In the genomic region with DNA sequence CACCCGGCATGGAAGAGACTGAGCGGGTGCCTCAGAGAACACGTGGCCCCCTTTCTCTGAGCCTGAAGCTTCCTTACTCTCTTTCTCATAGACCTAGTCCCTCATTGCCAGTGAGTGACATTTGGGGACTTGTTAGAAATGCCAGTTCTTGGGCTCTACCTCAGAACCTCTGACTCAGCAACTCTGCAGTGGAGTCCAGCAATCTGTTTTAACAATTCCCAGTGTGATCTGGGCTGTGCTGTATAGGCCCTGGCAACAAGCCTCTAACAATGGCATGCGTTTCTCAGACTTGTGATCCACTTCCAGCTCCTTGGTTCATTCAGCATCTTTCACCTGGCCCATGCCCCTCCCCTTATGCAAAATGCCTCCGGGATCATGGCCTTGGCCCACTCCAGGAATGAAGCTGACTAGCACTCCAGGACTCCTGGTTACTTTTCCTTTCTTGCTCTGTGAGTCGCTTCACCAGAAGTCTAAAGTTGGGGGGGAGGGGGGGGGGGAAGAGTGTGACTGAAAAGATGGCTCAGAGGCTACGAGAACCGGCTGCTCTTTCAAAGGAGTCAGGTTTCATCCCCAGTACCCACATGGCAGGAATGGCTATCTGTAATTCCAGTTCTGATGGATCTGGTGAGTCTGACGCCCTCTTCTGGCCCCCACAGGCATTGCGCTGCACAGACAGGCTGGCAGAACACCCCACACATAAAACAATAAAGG, we compare ENCODE assay signal across 12 mouse cellular contexts. TPM values are rescaled to one million over a fixed set of nuclear protein-coding genes. Genes with fewer than 3 reads are reported as not detected.
DNase-seq lines count a peak whose midpoint lies in the region; ATAC-seq lines count a peak whose summit lies in the region.
"Had no signal": no experiment of that assay in that cellular context is flagged by ENCODE, and none has a peak within 500 bp of the region (broad histone marks: within the 10 kb centered on the region; RNA-seq: fewer than 3 reads in every experiment).

No protein-coding gene starts in this region.

- no peaks in the 10 kb centered on the region for H3K9me3 ChIP-seq in hindbrain, embryonic 10.5 days
- H3K9me3 ChIP-seq in hindbrain, embryonic 14.5 days (ENCODE audit: control insufficient read depth, low read length), result no peaks in the 10 kb centered on the region
- H3K9me3 ChIP-seq in neural tube, embryonic 15.5 days (replicated peaks), result no peaks in the 10 kb centered on the region
- H3K9me3 ChIP-seq: limb, embryonic 15.5 days; midbrain, embryonic 12.5 days had no signal

- no peak for ATAC-seq in hindbrain, embryonic 14.5 days (ENCODE audit: low FRiP score)
- no peak for ATAC-seq in neural tube, embryonic 15.5 days (ENCODE audit: low FRiP score)

- H3K9ac ChIP-seq in hindbrain, embryonic 14.5 days, result no peak overlapping the region
- H3K9ac ChIP-seq in neural tube, embryonic 15.5 days (replicated peaks), result no peak overlapping the region
- H3K9ac ChIP-seq: limb, embryonic 15.5 days; midbrain, embryonic 12.5 days had no signal

- H3K27me3 ChIP-seq in hindbrain, embryonic 10.5 days (ENCODE audit: insufficient read depth, poor library complexity, severe bottlenecking), result peaks cover 95% of the 10 kb centered on the region
- peaks cover 61% of the 10 kb centered on the region for H3K27me3 ChIP-seq in hindbrain, embryonic 14.5 days (ENCODE audit: control insufficient read depth, insufficient read depth, low read length)
- H3K27me3 ChIP-seq in neural tube, embryonic 15.5 days (replicated peaks), result peaks cover 61% of the 10 kb centered on the region

- H3K4me2 ChIP-seq in hindbrain, embryonic 14.5 days (replicated peaks), result no peak overlapping the region
- no peak overlapping the region for H3K4me2 ChIP-seq in neural tube, embryonic 15.5 days
- H3K4me2 ChIP-seq: limb, embryonic 15.5 days; midbrain, embryonic 12.5 days had no signal

- WGBS in hindbrain, embryonic 10.5 days, result 14% methylated on average over 10 of the region's 10 CpGs
- 15% methylated on average over 10 of the region's 10 CpGs for WGBS in hindbrain, embryonic 14.5 days
- 24% methylated on average over 10 of the region's 10 CpGs for WGBS in neural tube, embryonic 15.5 days

- peak; percentile 66 for DNase-seq in hindbrain, embryonic 10.5 days (ENCODE audit: low spot score)
- no peak for DNase-seq in hindbrain, embryonic 14.5 days (ENCODE audit: low spot score)
- peak; percentile 48 for DNase-seq in neural tube, embryonic 10.5 days (ENCODE audit: extremely low spot score, low spot score)
- peak; percentile 72 for DNase-seq in embryo, embryonic 10.5 days (ENCODE audit: low spot score)
- DNase-seq in right cerebral cortex, postnatal 14 days, result no peak
- DNase-seq in right cerebral cortex, adult 2 months (ENCODE audit: low spot score in 2 of 2), result no peak
- no peak for DNase-seq in cerebellum, postnatal 4 days (ENCODE audit: low spot score in 2 of 2)
- DNase-seq: heart, postnatal 36 days; thymus, postnatal 14 days had no signal

- H3K4me1 ChIP-seq in hindbrain, embryonic 10.5 days (replicated peaks), result peaks cover 45% of the 10 kb centered on the region
- peaks cover 4% of the 10 kb centered on the region; the same call in 1 of the 2 replicates for H3K4me1 ChIP-seq in hindbrain, embryonic 14.5 days (replicated peaks; ENCODE audit: control insufficient read depth, insufficient read depth, low read length)
- peaks cover 20% of the 10 kb centered on the region for H3K4me1 ChIP-seq in neural tube, embryonic 15.5 days

- H3K36me3 ChIP-seq in hindbrain, embryonic 10.5 days, result peaks cover 16% of the 10 kb centered on the region
- H3K36me3 ChIP-seq in hindbrain, embryonic 14.5 days (replicated peaks; ENCODE audit: control insufficient read depth, insufficient read depth), result peaks cover 16% of the 10 kb centered on the region
- peaks cover 18% of the 10 kb centered on the region for H3K36me3 ChIP-seq in neural tube, embryonic 15.5 days

- H3K27ac ChIP-seq in hindbrain, embryonic 10.5 days, result no peak overlapping the region; the same call in 1 of the 2 replicates
- H3K27ac ChIP-seq in hindbrain, embryonic 14.5 days, result no peak overlapping the region
- no peak overlapping the region for H3K27ac ChIP-seq in neural tube, embryonic 15.5 days (replicated peaks)
- H3K27ac ChIP-seq: limb, embryonic 15.5 days; midbrain, embryonic 12.5 days had no signal

- no peak overlapping the region for H3K4me3 ChIP-seq in hindbrain, embryonic 10.5 days
- H3K4me3 ChIP-seq in hindbrain, embryonic 14.5 days (replicated peaks; ENCODE audit: low read length), result no peak overlapping the region
- no peak overlapping the region for H3K4me3 ChIP-seq in neural tube, embryonic 15.5 days (replicated peaks)
- H3K4me3 ChIP-seq: limb, embryonic 15.5 days; midbrain, embryonic 12.5 days had no signal

RNA-seq across cellular contexts. Expression of gene Tfap2e, which starts 4.1 kb away (rescaled TPM):
- polyA plus RNA-seq in hindbrain, embryonic 10.5 days (2016; fragmentation: Nextera tagmentation; extraction: Ambion mirVana), result 0.73 and 1.8 TPM in 2 replicates
- polyA plus RNA-seq in hindbrain, embryonic 14.5 days (2014; fragmentation: Nextera tagmentation; extraction: Ambion mirVana), result 0.48 and 0.54 TPM in 2 replicates
- polyA plus RNA-seq in neural tube, embryonic 15.5 days (2015; fragmentation: Nextera tagmentation; extraction: Ambion mirVana), result 0.06 TPM in 1 of 2 replicates, not detected in the other

RNA-seq across cellular contexts. Expression of gene Ncdn, which starts 13.1 kb away (rescaled TPM):
- 35.6 and 49.1 TPM in 2 replicates for polyA plus RNA-seq in hindbrain, embryonic 10.5 days (2016; fragmentation: Nextera tagmentation; extraction: Ambion mirVana)
- 116 and 123 TPM in 2 replicates for polyA plus RNA-seq in hindbrain, embryonic 14.5 days (2014; fragmentation: Nextera tagmentation; extraction: Ambion mirVana)
- 146 and 156 TPM in 2 replicates for polyA plus RNA-seq in neural tube, embryonic 15.5 days (2015; fragmentation: Nextera tagmentation; extraction: Ambion mirVana)

RNA-seq across cellular contexts. Expression of gene AU040320, which starts 13.2 kb away (rescaled TPM):
- 25.3 and 31.4 TPM in 2 replicates for polyA plus RNA-seq in hindbrain, embryonic 10.5 days (2016; fragmentation: Nextera tagmentation; extraction: Ambion mirVana)
- 37.3 and 42.6 TPM in 2 replicates for polyA plus RNA-seq in hindbrain, embryonic 14.5 days (2014; fragmentation: Nextera tagmentation; extraction: Ambion mirVana)
- polyA plus RNA-seq in neural tube, embryonic 15.5 days (2015; fragmentation: Nextera tagmentation; extraction: Ambion mirVana), result 33.5 and 41.7 TPM in 2 replicates

Comparison
In these comparisons a context has a peak if more than half of its experiments do, and no peak if none do; other contexts are left out.
1. DNase-seq: peak in hindbrain, embryonic 10.5 days (single experiment), neural tube, embryonic 10.5 days (single experiment) and embryo, embryonic 10.5 days (single experiment); none in hindbrain, embryonic 14.5 days (single experiment), right cerebral cortex, postnatal 14 days (single experiment), right cerebral cortex, adult 2 months (0 of 2) and cerebellum, postnatal 4 days (0 of 2).